Mouse (Mus musculus) layer of hippocampus, adult 9-10 months (tissue): ENCODE results near the gene Mapk10.

Experiments used
- DNase-seq: peaks from one replicate; pipeline ENCODE4 v3.0.0; 2022; ENCODE audit warnings: low spot score

Mapk10 gene

GRCm38 (mm10) chr5:103164022-103164421, 47.1 kb downstream of the Mapk10 start:
- no peak for DNase-seq

DNA sequence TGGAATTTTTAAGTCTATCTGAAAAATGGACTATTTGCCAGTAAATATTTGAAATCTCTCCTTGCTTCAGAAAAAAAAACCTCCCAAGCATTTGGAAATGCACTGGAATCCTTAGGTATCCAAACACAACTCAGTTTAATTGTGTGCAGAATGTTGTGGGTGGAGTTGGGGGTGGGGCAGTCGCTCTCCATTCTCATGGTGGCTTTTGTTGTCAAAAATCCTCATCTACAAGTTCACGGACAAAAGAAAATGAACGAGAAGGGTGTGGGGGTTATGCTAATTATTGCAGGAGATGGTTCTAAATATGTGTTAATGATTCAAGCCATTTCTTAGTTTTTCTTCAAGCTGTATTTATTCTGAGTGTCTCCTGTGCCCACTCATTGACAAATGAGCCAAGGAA, 49.6 kb downstream of the Mapk10 start:
- DNase-seq = no peak

- DNase-seq = peak; percentile 59
Observed at GRCm38 (mm10) chr5:103161196-103161540, 50.0 kb downstream of the Mapk10 start.

- no peak for DNase-seq
Observed at GRCm38 (mm10) chr5:103160314-103161195, 50.6 kb downstream of the Mapk10 start.

DNA sequence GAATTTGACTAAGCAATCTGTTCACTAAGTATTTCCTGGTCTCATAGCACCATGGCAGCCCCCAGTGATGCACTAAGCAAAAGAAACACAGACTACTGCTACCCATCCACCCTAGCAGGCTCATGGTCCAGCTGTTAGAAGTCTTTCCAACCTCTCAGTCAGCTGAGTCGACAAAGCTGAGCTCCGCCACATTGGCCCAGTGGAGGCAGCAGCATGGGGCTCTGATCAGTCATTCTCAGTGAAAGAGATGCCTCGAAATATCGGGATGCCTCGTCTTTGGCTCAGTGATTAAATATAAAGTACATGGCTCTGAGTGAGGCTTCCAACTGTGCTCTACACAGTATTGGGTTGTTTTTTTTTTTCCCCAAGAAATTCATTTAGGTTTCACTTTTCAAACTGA, 70.2 kb downstream of the Mapk10 start:
- DNase-seq = no peak

- no peak for DNase-seq
Observed at GRCm38 (mm10) chr5:103134839-103135238, 76.3 kb downstream of the Mapk10 start.

- no peak for DNase-seq
Observed at GRCm38 (mm10) chr5:103133626-103134025, 77.5 kb downstream of the Mapk10 start.

DNA sequence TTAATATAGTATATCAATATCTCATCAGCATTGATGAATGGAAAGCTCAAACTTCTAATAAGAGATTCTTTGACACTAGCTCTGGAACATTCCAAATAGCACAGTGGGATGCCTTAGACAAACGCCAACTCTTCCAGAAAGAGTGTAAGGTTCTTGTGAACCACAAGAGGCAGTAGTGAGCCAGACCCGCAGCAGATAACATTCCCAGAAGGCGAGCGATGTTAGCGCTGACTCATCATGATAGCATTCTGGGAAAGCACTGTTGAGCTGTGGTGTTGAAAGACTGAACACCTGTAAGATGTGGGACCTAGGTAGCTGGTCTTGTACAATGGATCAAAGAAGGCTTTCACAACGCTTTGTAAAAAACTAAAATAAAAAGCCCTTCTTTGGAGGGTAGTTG, 78.3 kb downstream of the Mapk10 start:
- DNase-seq = no peak

DNA sequence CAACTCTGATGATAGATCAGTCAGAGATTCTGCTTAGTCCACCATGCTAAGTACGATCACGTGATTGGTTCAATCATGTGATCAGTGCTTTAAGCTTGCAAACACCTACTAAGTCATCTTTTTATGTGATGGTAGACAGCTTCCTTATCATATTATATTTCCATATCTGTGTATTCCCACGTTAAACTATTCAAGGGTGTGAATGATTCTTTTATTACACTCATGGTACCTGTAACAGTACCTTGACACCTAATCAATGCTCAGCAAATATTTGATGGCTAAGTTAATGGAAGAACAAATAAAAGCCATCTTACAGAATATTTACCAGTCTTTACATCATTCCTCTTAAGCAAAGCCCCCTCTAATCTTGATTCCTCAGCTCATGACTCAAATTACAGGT, 91.5 kb downstream of the Mapk10 start:
- no peak for DNase-seq

DNA sequence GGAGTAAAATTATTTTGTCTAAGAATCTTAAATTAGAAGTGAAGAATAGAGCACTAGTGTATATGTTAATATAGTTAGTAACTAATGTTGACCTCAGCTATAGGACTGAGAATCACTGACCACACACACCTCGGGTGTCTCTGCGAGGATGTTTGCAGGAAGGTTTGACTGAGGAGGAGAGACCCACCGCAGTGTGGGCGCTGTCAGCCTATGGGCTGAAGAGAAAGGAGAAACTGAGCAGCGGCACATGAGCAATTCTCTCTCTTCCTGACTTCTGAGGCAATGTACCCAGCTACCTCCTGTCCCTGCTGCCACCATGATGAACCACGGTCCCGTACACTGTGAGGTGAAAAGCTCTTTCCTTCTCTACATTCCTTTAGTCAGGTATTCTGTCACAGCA, 95.6 kb downstream of the Mapk10 start:
- DNase-seq = no peak

GRCm38 (mm10) chr5:103112471-103112870, 98.7 kb downstream of the Mapk10 start:
- no peak for DNase-seq

DNA sequence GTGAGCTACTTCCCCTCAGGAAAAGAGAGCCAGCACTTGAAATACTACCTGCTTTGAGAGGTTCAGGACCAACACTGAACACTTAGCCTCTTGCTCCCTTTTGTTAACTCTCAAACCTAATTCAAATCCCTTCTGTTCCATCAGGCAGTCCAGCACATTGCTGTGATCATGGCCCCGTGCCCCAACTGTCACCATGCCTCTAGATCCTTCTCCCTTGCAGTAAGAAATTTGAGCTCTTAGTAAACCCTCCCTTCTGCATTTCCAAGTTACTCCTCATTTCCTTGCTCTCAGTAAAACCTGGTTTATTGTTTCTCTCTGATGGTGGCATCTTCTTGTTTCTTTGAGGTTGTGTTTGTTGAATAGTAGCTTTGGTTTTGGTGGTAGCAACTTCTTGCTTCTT, 101.7 kb downstream of the Mapk10 start:
- no peak for DNase-seq

GRCm38 (mm10) chr5:103105441-103106414, 105.4 kb downstream of the Mapk10 start:
- DNase-seq = no peak

- DNase-seq = no peak
Observed at GRCm38 (mm10) chr5:103104082-103104481, 107.1 kb downstream of the Mapk10 start.

DNA sequence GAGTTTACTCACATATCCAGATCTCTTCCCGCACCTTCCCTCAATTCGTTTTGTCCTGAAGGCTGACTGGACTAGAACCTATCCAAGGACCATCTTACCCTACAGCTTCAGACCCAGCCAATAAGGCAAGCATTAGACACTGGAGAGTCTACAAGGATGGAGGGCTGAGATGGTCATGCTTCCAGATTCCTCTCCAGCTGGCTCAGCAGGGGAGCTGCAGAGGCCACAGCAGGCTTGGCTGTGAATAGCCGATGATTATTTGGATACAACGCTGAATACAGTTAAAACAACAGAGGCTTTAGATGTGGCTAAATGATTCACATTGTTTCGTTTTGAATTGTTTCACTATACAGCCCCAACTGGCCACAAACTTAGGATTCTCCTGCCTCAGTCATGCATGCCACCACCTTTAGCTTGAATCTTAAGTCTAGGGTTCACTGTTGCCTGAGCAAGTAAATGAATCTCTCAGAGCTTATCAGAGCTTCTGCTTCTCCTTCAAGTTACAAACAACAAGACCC, 108.2 kb downstream of the Mapk10 start:
- DNase-seq = no peak

DNA sequence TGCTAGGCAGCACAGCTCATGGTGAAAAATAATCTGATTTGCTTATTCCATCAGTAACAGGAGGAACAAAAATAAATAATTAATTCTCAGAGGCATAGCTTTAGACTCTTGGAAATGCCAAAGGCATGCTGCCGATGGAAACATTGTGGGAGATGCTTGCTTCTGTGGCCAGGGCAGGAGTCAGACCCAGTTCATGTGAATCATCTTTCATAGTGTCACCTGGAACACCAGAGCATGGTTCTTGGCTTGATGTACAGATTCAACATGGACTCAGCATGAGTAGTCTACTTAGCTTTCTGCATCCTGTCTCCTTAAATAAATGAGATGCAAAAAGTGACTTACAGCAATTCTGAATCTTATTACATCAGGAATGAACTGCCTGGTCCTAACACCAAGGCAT, 109.0 kb downstream of the Mapk10 start:
- DNase-seq = no peak

DNA sequence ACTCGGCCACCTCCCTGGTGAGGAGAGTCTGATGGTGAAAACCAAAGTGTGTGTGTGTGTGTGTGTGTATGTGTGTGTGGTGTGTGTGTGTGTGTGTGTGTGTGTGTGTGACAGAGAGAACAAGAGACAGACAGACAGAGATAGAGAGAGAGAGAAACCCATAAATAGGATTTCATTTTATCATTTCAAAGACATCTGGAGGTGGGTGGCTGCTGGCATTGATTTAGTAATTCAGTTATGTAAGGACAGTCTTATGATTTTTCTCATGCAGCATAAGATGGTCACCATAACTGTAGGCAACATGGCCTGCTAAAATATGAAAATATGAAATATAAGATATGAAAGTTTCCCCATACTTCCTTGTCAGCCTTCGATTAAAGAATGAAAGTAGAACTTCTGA, 117.0 kb downstream of the Mapk10 start:
- peak; percentile 56 for DNase-seq

DNA sequence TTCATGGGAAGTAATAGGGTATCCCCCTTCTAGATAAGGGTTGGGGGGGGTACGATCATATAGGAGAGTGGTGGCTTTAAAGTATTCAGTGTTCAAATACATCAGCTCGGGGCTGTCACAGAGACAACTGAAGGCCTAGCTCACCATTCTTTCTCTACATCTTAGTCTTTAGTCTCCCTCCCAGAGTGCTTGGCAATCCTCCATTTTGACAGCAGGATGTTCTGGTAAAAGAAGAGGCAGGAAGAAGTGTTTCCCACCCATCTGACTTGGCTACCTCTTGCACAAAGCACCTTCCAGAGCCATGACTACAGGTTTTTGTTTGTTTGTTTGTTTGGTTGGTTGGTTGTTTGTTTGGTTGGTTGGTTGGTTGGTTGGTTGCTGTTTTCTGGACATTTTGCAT, 125.3 kb downstream of the Mapk10 start:
- DNase-seq = no peak

GRCm38 (mm10) chr5:103075451-103075850, 135.7 kb downstream of the Mapk10 start:
- DNase-seq = no peak

- DNase-seq = no peak
Observed at GRCm38 (mm10) chr5:103072200-103072825, 138.8 kb downstream of the Mapk10 start.

- DNase-seq = no peak
Observed at GRCm38 (mm10) chr5:103071006-103071612, 140.0 kb downstream of the Mapk10 start.
